Mouse (Mus musculus) hindbrain, embryonic 14.5 days (tissue): ENCODE data around the gene Zscan20. TPM values are rescaled to one million over a fixed set of nuclear protein-coding genes. Genes with fewer than 3 reads are reported as not detected.

ENCODE experiments used
- ATAC-seq: fragments of 200-750 bp; cut with Nextera tagmentation; 2 replicates; pipeline ENCODE4 v1.8.0; 2017; ENCODE audit warnings: moderate number of reproducible peaks, mild to moderate bottlenecking, moderate TSS enrichment, moderate library complexity; ENCODE audit not compliant: low FRiP score
- DNase-seq: peaks from one replicate; pipeline ENCODE4 v3.0.0-alpha.2; 2015; ENCODE audit warnings: low spot score
- H3K27ac ChIP-seq: fragments of 300-500 bp; sonication (generic); 2 replicates; pipeline ENCODE4 v1.5.1; 2014; ENCODE audit warnings: mild to moderate bottlenecking, moderate library complexity
- H3K27me3 ChIP-seq: fragments of 300-500 bp; sonication (generic); 2 replicates; pipeline ENCODE4 v1.6.1; 2014; ENCODE audit warnings: mild to moderate bottlenecking, low read length, mixed read lengths; ENCODE audit not compliant: control insufficient read depth, insufficient read depth
- H3K36me3 ChIP-seq: fragments of 300-500 bp; sonication (generic); replicated peaks from 2 replicates; pipeline ENCODE4 v1.6.1; 2014; ENCODE audit not compliant: control insufficient read depth, insufficient read depth
- H3K4me1 ChIP-seq: fragments of 300-500 bp; sonication (generic); replicated peaks from 2 replicates; pipeline ENCODE4 v1.6.1; 2014; ENCODE audit warnings: antibody characterized with exemption, low read length, mixed read lengths; ENCODE audit not compliant: control insufficient read depth, insufficient read depth
- H3K4me2 ChIP-seq: fragments of 300-500 bp; sonication (generic); replicated peaks from 2 replicates; pipeline ENCODE4 v1.6.1; 2014; ENCODE audit warnings: mild to moderate bottlenecking, moderate library complexity
- H3K4me3 ChIP-seq: fragments of 300-500 bp; sonication (generic); replicated peaks from 2 replicates; pipeline ENCODE4 v1.5.1; 2014; ENCODE audit warnings: mild to moderate bottlenecking, low read length
- H3K9ac ChIP-seq: fragments of 300-500 bp; sonication (generic); 2 replicates; pipeline ENCODE4 v1.6.1; 2014
- H3K9me3 ChIP-seq: fragments of 300-500 bp; sonication (generic); 2 replicates; pipeline ENCODE4 v1.6.1; 2016; ENCODE audit warnings: low read length; ENCODE audit not compliant: control insufficient read depth
- WGBS: fragments of 180-500 bp; shearing (Covaris S2); extraction: QIAGEN DNeasy Blood & Tissue Kit; methylation state at CpG from one replicate; pipeline ENCODE4 v1.1.7; 2014; 5-methylcytosine and 5-hydroxymethylcytosine counted together
- polyA plus RNA-seq: library from polyadenylated mRNA; unstranded; fragments of >200 nt; fragmentation: Nextera tagmentation; extraction: Ambion mirVana; gene quantifications from 2 replicates; pipeline ENCODE4 v1.2.1, GENCODE M21; 2014

Zscan20 gene
- polyA plus RNA-seq, 1 experiment from 2014 or later, result 3.4 TPM

- no peak overlapping the region for H3K4me3 ChIP-seq
- no peak overlapping the region for H3K9ac ChIP-seq
- WGBS, result 31% methylated on average over 2 of the region's 2 CpGs
- H3K4me2 ChIP-seq, result no peak overlapping the region
- ATAC-seq (no peak), DNase-seq (no peak)
- no peaks in the 10 kb centered on the region for H3K27me3 ChIP-seq
- H3K36me3 ChIP-seq, result peaks cover 46% of the 10 kb centered on the region
- no peaks in the 10 kb centered on the region for H3K9me3 ChIP-seq
- no peak overlapping the region for H3K27ac ChIP-seq
- H3K4me1 ChIP-seq, result no peaks in the 10 kb centered on the region
Measured at GRCm38 (mm10) chr4:128543378-128543777, 66.5 kb downstream of the Zscan20 start.

Other genes with a start within 250 kb of the Zscan20 start
- 0.78 and 0.90 TPM in 2 replicates for gene Tlr12, start 8.5 kb upstream of the Zscan20 start, polyA plus RNA-seq
- 46.2 and 52.8 TPM in 2 replicates for gene Phc2, start 44.6 kb upstream of the Zscan20 start, polyA plus RNA-seq
- 0.21 and 0.41 TPM in 2 replicates for gene A3galt2, start 145.3 kb upstream of the Zscan20 start, polyA plus RNA-seq
- gene Zfp362, start 195.9 kb upstream of the Zscan20 start, polyA plus RNA-seq, result 29.0 and 33.6 TPM in 2 replicates